Mouse (Mus musculus) stomach, postnatal 0 days (tissue): ENCODE results near the gene Tubgcp5. TPM values are rescaled to one million over a fixed set of nuclear protein-coding genes. Genes with fewer than 3 reads are reported as not detected.

ENCODE experiments used
- ATAC-seq: fragments of 200-750 bp; cut with Nextera tagmentation; 2 replicates; pipeline ENCODE4 v1.8.0; 2017; ENCODE audit not compliant: low FRiP score, low TSS enrichment
- DNase-seq: peaks from one replicate; pipeline ENCODE4 v3.0.0-alpha.2; 2016; ENCODE audit warnings: low spot score
- H3K27ac ChIP-seq: fragments of 300-500 bp; sonication (generic); replicated peaks from 2 replicates; pipeline ENCODE4 v1.5.1; 2014; ENCODE audit warnings: mild to moderate bottlenecking, control low read depth
- H3K27me3 ChIP-seq: fragments of 300-500 bp; sonication (generic); 2 replicates; pipeline ENCODE4 v1.6.1; 2014; ENCODE audit warnings: low read length; ENCODE audit not compliant: control insufficient read depth, insufficient read depth
- H3K36me3 ChIP-seq: fragments of 300-500 bp; sonication (generic); 2 replicates; pipeline ENCODE4 v1.6.1; 2014; ENCODE audit warnings: low read length, mixed read lengths; ENCODE audit not compliant: control insufficient read depth, insufficient read depth
- H3K4me1 ChIP-seq: fragments of 300-500 bp; sonication (generic); replicated peaks from 2 replicates; pipeline ENCODE4 v1.6.1; 2014; ENCODE audit warnings: antibody characterized with exemption; ENCODE audit not compliant: control insufficient read depth, insufficient read depth
- H3K4me2 ChIP-seq: fragments of 300-500 bp; sonication (generic); replicated peaks from 2 replicates; pipeline ENCODE4 v1.6.1; 2014; ENCODE audit warnings: low read depth, mild to moderate bottlenecking, control low read depth, moderate library complexity
- H3K4me3 ChIP-seq: fragments of 300-500 bp; sonication (generic); 2 replicates; pipeline ENCODE4 v1.5.1; 2014; ENCODE audit warnings: low read depth, low read length, control low read depth
- H3K9ac ChIP-seq: fragments of 300-500 bp; sonication (generic); 2 replicates; pipeline ENCODE4 v1.6.1; 2014; ENCODE audit warnings: mild to moderate bottlenecking, low read length, control low read depth, mixed read lengths
- H3K9me3 ChIP-seq: fragments of 300-500 bp; sonication (generic); 2 replicates; pipeline ENCODE4 v1.6.1; 2016; ENCODE audit warnings: low read length; ENCODE audit not compliant: control insufficient read depth
- CTCF ChIP-seq: IDR thresholded peaks from 2 replicates; pipeline ENCODE4 v1.5.1; 2016; ENCODE audit warnings: antibody characterized with exemption, low read depth, mild to moderate bottlenecking, moderate library complexity
- EP300 ChIP-seq: optimal IDR thresholded peaks from 2 replicates; pipeline ENCODE3; 2016; ENCODE audit warnings: antibody characterized with exemption
- WGBS: fragments of 180-500 bp; shearing (Covaris S2); extraction: QIAGEN DNeasy Blood & Tissue Kit; methylation state at CpG from one replicate; pipeline ENCODE4 v1.1.7; 2014; 5-methylcytosine and 5-hydroxymethylcytosine counted together
- polyA plus RNA-seq: library from polyadenylated mRNA; unstranded; fragments of >200 nt; fragmentation: Nextera tagmentation; extraction: Ambion mirVana; gene quantifications from 2 replicates; pipeline ENCODE4 v1.2.1, GENCODE M21; 2015

Gene Tubgcp5
- polyA plus RNA-seq, 1 experiment from 2014 or later = 10.0 TPM

DNA sequence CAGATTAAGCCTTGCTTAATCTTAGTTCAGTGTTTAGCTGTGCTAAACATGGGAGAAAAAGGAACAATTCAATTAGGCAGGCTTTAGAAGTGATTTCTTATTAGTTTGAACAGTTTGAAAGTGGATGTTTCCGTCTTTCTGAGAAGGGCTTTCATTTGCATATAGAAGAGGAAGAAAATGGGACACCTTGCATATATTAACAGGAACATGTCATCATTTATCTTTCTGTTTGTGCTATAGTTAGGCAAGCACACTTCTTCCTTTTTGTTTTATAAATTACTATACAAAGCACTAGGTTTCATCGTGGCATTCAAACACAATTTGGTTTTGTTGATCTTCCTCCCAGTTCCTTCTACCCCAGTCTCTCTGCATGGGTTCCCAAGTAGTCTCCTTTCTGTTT, 63.8 kb downstream of the Tubgcp5 start:
- Histone ChIP-seq H3K9me3 (no peaks in the 10 kb centered on the region), H3K27me3 (no peaks in the 10 kb centered on the region), H3K36me3 (no peaks in the 10 kb centered on the region), H3K4me3 (no peak overlapping the region), H3K4me1 (no peaks in the 10 kb centered on the region), H3K9ac (no peak overlapping the region), H3K27ac (no peak overlapping the region), H3K4me2 (no peak overlapping the region)
- DNase-seq (no peak), ATAC-seq (no peak)
- 72% methylated on average over 2 of the region's 2 CpGs for WGBS
- TF ChIP-seq EP300 (no peak), CTCF (no peak)

- no peak overlapping the region for H3K27ac ChIP-seq
- H3K4me3 ChIP-seq = no peak overlapping the region
- TF ChIP-seq EP300 (no peak), CTCF (no peak)
- H3K4me1 ChIP-seq = no peaks in the 10 kb centered on the region
- H3K36me3 ChIP-seq = no peaks in the 10 kb centered on the region
- ATAC-seq = no peak
- WGBS = 75% methylated on average over 3 of the region's 3 CpGs
- no peak overlapping the region for H3K9ac ChIP-seq
- H3K27me3 ChIP-seq = no peaks in the 10 kb centered on the region
- no peaks in the 10 kb centered on the region for H3K9me3 ChIP-seq
- no peak overlapping the region for H3K4me2 ChIP-seq
- no peak for DNase-seq
Observed at GRCm38 (mm10) chr7:55858836-55859517, 65.0 kb downstream of the Tubgcp5 start.

- ATAC-seq (no peak), DNase-seq (no peak)
- Histone ChIP-seq H3K36me3 (no peaks in the 10 kb centered on the region), H3K4me3 (no peak overlapping the region), H3K4me2 (no peak overlapping the region), H3K27me3 (no peaks in the 10 kb centered on the region), H3K9ac (no peak overlapping the region), H3K4me1 (no peaks in the 10 kb centered on the region), H3K27ac (no peak overlapping the region), H3K9me3 (no peaks in the 10 kb centered on the region)
- TF ChIP-seq EP300 = no peak
- TF ChIP-seq CTCF = no peak
- 79% methylated on average over 2 of the region's 2 CpGs for WGBS
Observed at GRCm38 (mm10) chr7:55859518-55859872, 65.5 kb downstream of the Tubgcp5 start.

- no peak for TF ChIP-seq CTCF
- TF ChIP-seq EP300 = no peak
- no peak overlapping the region for H3K9ac ChIP-seq
- no peaks in the 10 kb centered on the region for H3K36me3 ChIP-seq
- WGBS = 71% methylated on average over 6 of the region's 6 CpGs
- ATAC-seq (no peak), DNase-seq (no peak)
- no peaks in the 10 kb centered on the region for H3K4me1 ChIP-seq
- no peaks in the 10 kb centered on the region for H3K27me3 ChIP-seq
- H3K4me2 ChIP-seq = no peak overlapping the region
- no peak overlapping the region for H3K27ac ChIP-seq
- H3K9me3 ChIP-seq = no peaks in the 10 kb centered on the region
- no peak overlapping the region for H3K4me3 ChIP-seq
Observed at GRCm38 (mm10) chr7:55859956-55860355, 66.0 kb downstream of the Tubgcp5 start.

GRCm38 (mm10) chr7:55861175-55861574, 67.2 kb downstream of the Tubgcp5 start:
- no peak overlapping the region for H3K9ac ChIP-seq
- H3K27ac ChIP-seq = no peak overlapping the region
- no peaks in the 10 kb centered on the region for H3K27me3 ChIP-seq
- no peak overlapping the region for H3K4me2 ChIP-seq
- H3K36me3 ChIP-seq = no peaks in the 10 kb centered on the region
- no peak for TF ChIP-seq CTCF
- TF ChIP-seq EP300 = no peak
- H3K4me1 ChIP-seq = no peaks in the 10 kb centered on the region
- no peak overlapping the region for H3K4me3 ChIP-seq
- WGBS = 73% methylated on average over 4 of the region's 4 CpGs
- ATAC-seq (no peak), DNase-seq (no peak)
- H3K9me3 ChIP-seq = no peaks in the 10 kb centered on the region

GRCm38 (mm10) chr7:55865044-55865443, 71.1 kb downstream of the Tubgcp5 start:
- ATAC-seq (no peak), DNase-seq (no peak)
- TF ChIP-seq EP300 = no peak
- Histone ChIP-seq H3K9me3 (no peaks in the 10 kb centered on the region), H3K36me3 (no peaks in the 10 kb centered on the region), H3K27me3 (no peaks in the 10 kb centered on the region), H3K4me3 (no peak overlapping the region), H3K4me2 (no peak overlapping the region), H3K9ac (no peak overlapping the region), H3K27ac (no peak overlapping the region), H3K4me1 (no peaks in the 10 kb centered on the region)
